Mouse (Mus musculus) embryonic facial prominence, embryonic 14.5 days (tissue): Measurements from ENCODE around the gene Kit. TPM values are rescaled to one million over a fixed set of nuclear protein-coding genes. Genes with fewer than 3 reads are reported as not detected.

ENCODE experiments used
- ATAC-seq: fragments of 200-750 bp; cut with Nextera tagmentation; 2 replicates; pipeline ENCODE4 v1.8.0; 2017; ENCODE audit warnings: low read depth, moderate number of reproducible peaks, moderate TSS enrichment
- DNase-seq: peaks from one replicate; pipeline ENCODE4 v3.0.0-alpha.2; 2015; ENCODE audit warnings: low spot score
- H3K27ac ChIP-seq: fragments of 300-500 bp; sonication (generic); replicated peaks from 2 replicates; pipeline ENCODE4 v1.5.1; 2014; ENCODE audit warnings: low read depth, mild to moderate bottlenecking, low read length, moderate library complexity
- H3K27me3 ChIP-seq: fragments of 300-500 bp; sonication (generic); replicated peaks from 2 replicates; pipeline ENCODE4 v1.6.1; 2014; ENCODE audit warnings: low read length; ENCODE audit not compliant: control insufficient read depth, insufficient read depth
- H3K36me3 ChIP-seq: fragments of 300-500 bp; sonication (generic); 2 replicates; pipeline ENCODE4 v1.6.1; 2014; ENCODE audit warnings: low read length, mixed read lengths; ENCODE audit not compliant: control insufficient read depth, insufficient read depth
- H3K4me1 ChIP-seq: fragments of 300-500 bp; sonication (generic); 2 replicates; pipeline ENCODE4 v1.6.1; 2014; ENCODE audit warnings: antibody characterized with exemption, low read length; ENCODE audit not compliant: control insufficient read depth, insufficient read depth
- H3K4me2 ChIP-seq: fragments of 300-500 bp; sonication (generic); 2 replicates; pipeline ENCODE4 v1.6.1; 2014; ENCODE audit warnings: low read depth, mild to moderate bottlenecking, low read length, moderate library complexity, mixed read lengths
- H3K4me3 ChIP-seq: fragments of 300-500 bp; sonication (generic); 2 replicates; pipeline ENCODE4 v1.5.1; 2014; ENCODE audit warnings: low read depth, mild to moderate bottlenecking, low read length
- H3K9ac ChIP-seq: fragments of 300-500 bp; sonication (generic); 2 replicates; pipeline ENCODE4 v1.6.1; 2014; ENCODE audit warnings: low read depth, mild to moderate bottlenecking, low read length, moderate library complexity, mixed read lengths
- H3K9me3 ChIP-seq: fragments of 300-500 bp; sonication (generic); 2 replicates; pipeline ENCODE4 v1.6.1; 2016; ENCODE audit warnings: low read length; ENCODE audit not compliant: control insufficient read depth
- WGBS: fragments of 180-500 bp; shearing (Covaris S2); extraction: QIAGEN DNeasy Blood & Tissue Kit; methylation state at CpG from one replicate; pipeline ENCODE4 v1.1.7; 2014; 5-methylcytosine and 5-hydroxymethylcytosine counted together
- polyA plus RNA-seq: library from polyadenylated mRNA; unstranded; fragments of >200 nt; fragmentation: Nextera tagmentation; extraction: Ambion mirVana; gene quantifications from 2 replicates; pipeline ENCODE4 v1.2.1, GENCODE M21; 2014

Gene Kit
- polyA plus RNA-seq, 1 experiment from 2014 or later: 24.3 TPM

DNA sequence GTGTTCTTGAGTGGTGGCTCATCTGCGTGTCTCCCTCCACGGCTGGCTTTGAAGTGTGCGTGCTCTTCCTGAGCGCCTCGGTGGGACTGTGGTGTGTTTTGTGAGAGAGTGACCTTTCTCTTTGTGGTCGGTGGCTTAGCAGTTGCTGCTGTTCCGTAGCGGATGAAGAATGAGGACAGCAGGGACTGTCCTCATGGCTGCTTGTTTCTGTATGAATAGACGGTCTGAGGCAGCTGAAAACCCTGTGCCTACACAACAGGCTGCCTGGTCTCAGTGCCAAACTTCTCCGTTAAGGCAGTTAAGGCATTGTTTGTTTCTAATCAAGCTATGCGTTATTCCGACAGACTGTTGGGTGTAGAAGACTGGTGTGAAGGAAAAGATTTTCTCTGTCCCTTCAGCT is 87.8 kb downstream of the Kit start:
- H3K27me3 ChIP-seq: no peaks in the 10 kb centered on the region
- no peak overlapping the region for H3K4me3 ChIP-seq
- H3K9ac ChIP-seq: no peak overlapping the region
- H3K4me1 ChIP-seq: no peaks in the 10 kb centered on the region
- WGBS: 81% methylated on average over 12 of the region's 12 CpGs
- ATAC-seq: no peak
- H3K4me2 ChIP-seq: no peak overlapping the region
- H3K9me3 ChIP-seq: no peaks in the 10 kb centered on the region
- no peaks in the 10 kb centered on the region for H3K36me3 ChIP-seq
- DNase-seq: no peak
- H3K27ac ChIP-seq: no peak overlapping the region

DNA sequence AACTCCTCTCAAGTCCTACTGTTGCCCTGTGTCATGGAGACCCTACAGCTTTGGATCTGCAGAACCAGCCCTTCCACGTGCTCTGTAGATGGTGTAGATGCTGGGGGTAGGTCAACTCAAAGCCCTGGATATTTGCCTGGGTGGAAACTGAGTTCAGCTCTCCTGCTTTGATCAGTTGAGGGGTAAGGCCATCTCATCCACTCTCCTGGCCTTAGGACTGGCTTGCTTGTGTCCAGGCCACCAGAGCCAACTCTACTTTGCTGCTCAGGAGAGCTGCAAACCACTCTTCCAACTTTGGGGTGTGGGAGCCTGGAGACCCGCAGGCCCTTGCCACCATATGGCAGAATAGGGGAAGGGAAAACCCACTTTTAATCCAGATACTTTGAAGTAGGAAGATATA is 89.1 kb downstream of the Kit start:
- no peaks in the 10 kb centered on the region for H3K27me3 ChIP-seq
- H3K27ac ChIP-seq: no peak overlapping the region
- H3K4me2 ChIP-seq: no peak overlapping the region
- DNase-seq (no peak), ATAC-seq (no peak)
- 83% methylated on average over 2 of the region's 2 CpGs for WGBS
- no peaks in the 10 kb centered on the region for H3K36me3 ChIP-seq
- no peak overlapping the region for H3K4me3 ChIP-seq
- no peaks in the 10 kb centered on the region for H3K9me3 ChIP-seq
- H3K9ac ChIP-seq: no peak overlapping the region
- no peaks in the 10 kb centered on the region for H3K4me1 ChIP-seq

DNA sequence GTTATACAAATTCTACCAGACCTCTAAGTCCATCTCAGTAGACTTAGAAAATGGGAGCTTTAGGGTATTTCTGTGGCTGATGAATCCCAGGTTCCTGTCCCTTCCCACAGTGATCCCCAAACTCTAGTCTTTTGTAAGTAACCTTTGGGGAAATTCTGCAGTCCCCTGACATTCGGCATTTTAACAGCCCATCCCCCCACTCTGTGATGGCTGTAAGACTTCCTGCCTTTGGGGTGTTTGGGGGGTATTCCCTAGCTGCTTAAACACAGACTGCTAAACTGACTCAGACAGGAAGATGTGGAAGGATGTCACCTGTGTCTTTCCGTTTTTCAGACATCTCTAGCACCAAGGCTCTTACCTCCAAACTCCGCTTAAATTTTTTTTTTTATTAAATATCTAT is 92.4 kb downstream of the Kit start:
- Histone ChIP-seq H3K4me2 (no peak overlapping the region), H3K4me1 (no peaks in the 10 kb centered on the region), H3K27ac (no peak overlapping the region), H3K9me3 (no peaks in the 10 kb centered on the region), H3K27me3 (no peaks in the 10 kb centered on the region), H3K9ac (no peak overlapping the region), H3K4me3 (no peak overlapping the region), H3K36me3 (no peaks in the 10 kb centered on the region)
- no peak for ATAC-seq
- WGBS: 56% methylated on average over 3 of the region's 3 CpGs
- DNase-seq: no peak

DNA sequence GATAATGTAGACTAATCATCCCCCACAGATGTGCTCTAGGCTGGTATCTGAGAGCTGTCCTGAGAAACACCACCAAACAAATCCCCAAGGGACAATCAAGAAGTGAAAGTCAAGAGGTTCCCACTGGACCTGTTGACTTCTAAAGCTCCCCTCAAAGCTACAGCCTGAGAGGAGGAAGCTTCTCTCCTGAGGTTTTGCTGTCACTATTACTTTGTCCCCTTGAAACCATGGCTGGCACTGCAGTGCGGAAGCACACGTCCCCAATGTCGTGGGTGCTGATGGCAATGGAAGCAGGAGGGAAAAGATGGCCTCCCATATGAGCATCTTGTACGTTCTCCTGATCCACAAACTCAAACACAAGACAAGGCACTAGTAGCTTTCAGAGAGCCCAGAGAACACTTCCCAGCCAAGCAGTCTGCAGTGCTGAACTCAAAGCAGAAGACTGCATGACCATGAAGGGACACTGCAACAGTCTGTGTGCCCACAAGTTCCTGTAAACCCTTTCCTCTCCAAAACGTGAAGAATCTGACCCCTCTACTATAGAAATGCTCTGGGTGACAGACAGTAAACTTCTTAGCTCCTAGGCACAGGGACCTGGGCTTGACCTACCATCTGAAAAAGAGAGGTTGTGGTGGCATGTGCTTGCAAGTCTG is 96.5 kb downstream of the Kit start:
- Histone ChIP-seq H3K9me3 (no peaks in the 10 kb centered on the region), H3K27ac (no peak overlapping the region), H3K36me3 (no peaks in the 10 kb centered on the region), H3K4me1 (no peaks in the 10 kb centered on the region), H3K27me3 (no peaks in the 10 kb centered on the region), H3K4me2 (no peak overlapping the region), H3K9ac (no peak overlapping the region), H3K4me3 (no peak overlapping the region)
- ATAC-seq (no peak), DNase-seq (no peak)
- WGBS: 78% methylated on average over 5 of the region's 5 CpGs

- no peak for DNase-seq
- H3K9me3 ChIP-seq: no peaks in the 10 kb centered on the region
- no peak overlapping the region for H3K4me3 ChIP-seq
- H3K27ac ChIP-seq: no peak overlapping the region
- 78% methylated on average over 3 of the region's 3 CpGs for WGBS
- no peaks in the 10 kb centered on the region for H3K36me3 ChIP-seq
- no peaks in the 10 kb centered on the region for H3K27me3 ChIP-seq
- H3K9ac ChIP-seq: no peak overlapping the region
- no peaks in the 10 kb centered on the region for H3K4me1 ChIP-seq
- ATAC-seq: no peak
- no peak overlapping the region for H3K4me2 ChIP-seq
Measured at GRCm38 (mm10) chr5:75676024-75676423, 101.3 kb downstream of the Kit start.

DNA sequence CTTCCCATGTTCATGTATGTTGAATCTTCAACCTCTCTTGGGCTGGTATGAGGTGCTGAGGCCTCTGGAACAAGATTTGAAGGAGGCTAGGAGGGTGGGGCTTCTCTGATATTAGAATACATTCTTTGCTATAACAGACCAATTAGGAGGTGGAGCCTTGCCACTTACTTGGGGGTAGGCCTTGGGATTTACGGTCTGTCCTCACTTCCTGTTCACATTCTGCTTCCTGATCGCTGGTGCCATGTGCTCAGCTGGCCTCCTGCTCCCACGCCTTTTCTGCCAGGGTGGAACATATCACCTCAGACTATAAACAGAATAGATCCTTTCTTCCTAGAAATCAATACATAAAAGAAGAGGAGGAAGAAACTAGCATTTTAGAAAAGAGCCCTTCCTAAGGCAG is 105.2 kb downstream of the Kit start:
- Histone ChIP-seq H3K4me3 (no peak overlapping the region), H3K27me3 (no peaks in the 10 kb centered on the region), H3K36me3 (no peaks in the 10 kb centered on the region), H3K27ac (no peak overlapping the region), H3K9ac (no peak overlapping the region), H3K4me1 (no peaks in the 10 kb centered on the region), H3K4me2 (no peak overlapping the region), H3K9me3 (no peaks in the 10 kb centered on the region)
- DNase-seq (no peak), ATAC-seq (no peak)
- 73% methylated on average over 3 of the region's 3 CpGs for WGBS

DNA sequence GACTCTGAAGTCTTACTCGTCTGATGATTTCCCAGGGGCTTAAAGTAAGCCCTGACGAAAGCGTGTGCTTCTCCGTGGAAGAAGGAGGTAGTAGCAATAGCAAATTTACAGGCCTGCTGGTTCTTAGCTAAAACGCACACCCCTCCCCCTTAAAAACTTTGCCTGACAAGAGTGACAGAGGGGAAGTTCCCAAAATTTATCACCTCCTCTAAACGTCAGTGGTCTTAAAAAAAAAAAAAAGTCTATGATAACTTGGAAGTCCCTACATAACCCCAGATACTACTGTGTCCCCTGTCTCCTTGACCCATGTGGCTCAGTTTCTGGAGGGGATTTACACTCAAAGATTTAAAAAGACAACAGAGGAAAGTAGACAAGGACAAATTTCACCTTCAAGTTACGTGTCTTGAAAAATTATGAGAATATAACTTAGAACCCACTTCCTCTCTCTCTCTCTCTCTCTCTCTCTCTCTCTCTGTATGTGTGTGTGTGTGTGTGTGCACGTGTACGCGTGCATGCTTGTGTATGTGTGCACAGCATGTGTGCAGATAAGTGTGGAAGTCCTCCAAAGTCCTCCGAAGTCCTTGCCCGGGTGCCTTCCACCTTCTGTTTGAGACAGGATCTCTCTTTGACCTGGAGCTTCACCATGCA is 120.6 kb downstream of the Kit start:
- no peaks in the 10 kb centered on the region for H3K27me3 ChIP-seq
- H3K27ac ChIP-seq: no peak overlapping the region
- no peak for DNase-seq
- H3K4me3 ChIP-seq: no peak overlapping the region
- no peak overlapping the region for H3K9ac ChIP-seq
- no peaks in the 10 kb centered on the region for H3K4me1 ChIP-seq
- no peaks in the 10 kb centered on the region for H3K9me3 ChIP-seq
- WGBS: 74% methylated on average over 12 of the region's 12 CpGs
- H3K4me2 ChIP-seq: no peak overlapping the region
- no peaks in the 10 kb centered on the region for H3K36me3 ChIP-seq
- no peak for ATAC-seq

GRCm38 (mm10) chr5:75696960-75697359 is 122.2 kb downstream of the Kit start:
- no peaks in the 10 kb centered on the region for H3K4me1 ChIP-seq
- WGBS: 61% methylated on average over 5 of the region's 5 CpGs
- no peak overlapping the region for H3K27ac ChIP-seq
- no peaks in the 10 kb centered on the region for H3K36me3 ChIP-seq
- ATAC-seq: no peak
- H3K9me3 ChIP-seq: no peaks in the 10 kb centered on the region; the same call in 1 of the 2 replicates
- no peak overlapping the region for H3K4me2 ChIP-seq
- no peaks in the 10 kb centered on the region for H3K27me3 ChIP-seq
- no peak for DNase-seq
- H3K9ac ChIP-seq: no peak overlapping the region
- H3K4me3 ChIP-seq: no peak overlapping the region

DNA sequence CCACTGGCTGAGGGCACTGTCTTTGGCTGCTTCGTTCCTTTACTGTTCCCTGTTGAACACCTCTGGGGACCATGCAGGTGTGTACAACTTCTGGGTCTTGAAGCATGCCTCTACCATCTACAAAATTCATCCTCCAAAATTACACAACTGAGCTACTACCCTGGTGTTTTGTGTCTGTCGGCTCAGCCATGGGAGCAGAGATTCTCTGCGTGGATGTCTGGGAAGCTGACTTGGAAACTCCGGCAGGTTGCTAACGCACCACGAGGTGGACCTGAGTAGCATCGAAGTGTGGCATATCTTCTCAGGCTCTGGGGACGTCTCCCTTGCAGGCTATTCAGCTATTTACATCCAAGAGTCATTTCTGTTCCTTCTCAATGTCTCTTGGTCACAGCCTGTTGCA is 123.8 kb downstream of the Kit start:
- 86% methylated on average over 8 of the region's 8 CpGs for WGBS
- Histone ChIP-seq H3K4me1 (no peaks in the 10 kb centered on the region), H3K27ac (no peak overlapping the region), H3K4me3 (no peak overlapping the region), H3K4me2 (no peak overlapping the region), H3K27me3 (no peaks in the 10 kb centered on the region), H3K36me3 (no peaks in the 10 kb centered on the region), H3K9me3 (peaks cover 13% of the 10 kb centered on the region), H3K9ac (no peak overlapping the region)
- DNase-seq (no peak), ATAC-seq (no peak)
